Mouse (Mus musculus): ENCODE measurements around the gene Rbpj.
A peak's percentile ranks its signal among the peaks of the same experiment; 100 is the strongest.

The Rbpj gene

DNA sequence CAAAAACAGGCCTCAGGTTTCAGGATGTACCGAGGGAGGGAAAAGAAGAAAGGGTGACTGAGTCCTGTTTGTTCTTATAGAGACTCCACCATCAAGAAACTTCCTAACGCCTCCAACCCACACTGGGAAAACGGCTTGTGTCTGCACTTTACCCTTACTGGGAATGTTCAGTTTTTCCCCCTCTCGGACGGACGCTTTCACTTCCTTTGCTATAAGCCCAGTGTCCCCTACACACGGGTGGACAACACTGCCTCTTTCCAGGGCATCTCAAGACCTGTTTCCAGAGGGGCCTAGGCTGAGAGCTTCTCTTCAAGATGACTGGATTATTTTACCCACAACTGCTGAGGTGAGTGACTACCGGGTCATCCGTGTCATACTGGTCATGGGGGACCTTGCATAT lies at the start of gene Rbpj:
TSS of gene Rbpj (plus strand) at position 270 of the 400 bp plus-strand sequence.
- no peak for DNase-seq (ENCODE audit: low read depth)

DNA sequence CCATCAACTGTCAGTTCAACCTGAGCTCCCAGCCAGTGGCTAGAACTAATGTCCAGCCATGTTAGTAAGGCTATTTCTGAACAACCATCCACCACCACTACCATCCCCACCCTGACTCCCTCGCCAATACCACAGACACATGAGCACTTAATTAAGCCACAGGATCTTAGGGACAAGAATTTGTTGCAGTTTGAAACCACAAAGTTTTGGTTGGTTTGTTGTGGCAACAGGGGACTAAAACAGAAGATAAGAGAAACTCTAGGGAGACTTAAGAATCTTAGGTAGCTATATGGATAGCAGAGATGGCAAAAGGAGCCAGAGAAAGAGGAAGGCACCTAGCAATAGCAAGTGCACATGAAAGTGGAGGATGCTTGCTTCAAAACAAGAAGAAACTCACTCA lies 45.2 kb upstream of the Rbpj start:
- DNase-seq (ENCODE audit: low read depth), result peak; percentile 53

DNA sequence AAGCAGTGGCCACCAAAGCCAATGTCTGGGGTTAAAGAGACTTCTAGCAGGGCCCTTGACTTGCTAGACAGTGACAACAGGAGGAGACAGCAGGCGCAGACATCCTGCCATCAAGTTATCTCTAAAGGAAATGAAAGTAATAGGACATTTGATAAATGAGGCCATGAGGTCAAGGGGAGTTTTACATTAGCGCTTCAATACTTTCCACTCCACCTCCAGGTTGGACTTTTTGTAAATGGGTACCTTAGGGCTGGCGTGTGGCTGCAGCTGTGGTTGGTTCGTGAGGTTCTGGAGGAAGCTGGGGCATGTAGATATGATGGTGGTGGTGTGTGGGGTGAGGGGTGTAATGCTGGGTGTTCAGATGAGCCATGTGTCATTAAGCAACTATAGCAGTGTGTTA lies 44.7 kb upstream of the Rbpj start:
- peak; percentile 57 for DNase-seq (ENCODE audit: low read depth)

DNA sequence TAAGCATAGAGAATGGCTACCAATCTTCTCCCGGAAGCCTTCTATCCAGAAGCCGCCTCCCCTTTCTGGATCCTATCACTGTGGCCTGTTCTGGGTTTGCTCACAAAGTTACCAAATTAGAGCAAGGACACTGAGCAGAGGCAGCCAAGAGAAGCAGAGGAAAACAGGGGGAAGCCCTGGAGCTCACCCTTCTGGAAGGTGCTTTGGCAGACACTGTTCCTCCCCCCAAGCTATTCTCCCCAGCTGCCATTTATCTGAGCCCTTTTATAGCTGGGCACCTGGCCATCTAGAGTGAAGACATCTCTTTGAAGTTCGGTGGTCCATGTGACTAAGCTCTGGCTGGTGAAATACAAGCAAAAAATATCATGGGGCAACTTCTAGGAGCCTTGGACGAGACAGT lies 38.5 kb upstream of the Rbpj start:
- DNase-seq (ENCODE audit: low read depth), result no peak

DNA sequence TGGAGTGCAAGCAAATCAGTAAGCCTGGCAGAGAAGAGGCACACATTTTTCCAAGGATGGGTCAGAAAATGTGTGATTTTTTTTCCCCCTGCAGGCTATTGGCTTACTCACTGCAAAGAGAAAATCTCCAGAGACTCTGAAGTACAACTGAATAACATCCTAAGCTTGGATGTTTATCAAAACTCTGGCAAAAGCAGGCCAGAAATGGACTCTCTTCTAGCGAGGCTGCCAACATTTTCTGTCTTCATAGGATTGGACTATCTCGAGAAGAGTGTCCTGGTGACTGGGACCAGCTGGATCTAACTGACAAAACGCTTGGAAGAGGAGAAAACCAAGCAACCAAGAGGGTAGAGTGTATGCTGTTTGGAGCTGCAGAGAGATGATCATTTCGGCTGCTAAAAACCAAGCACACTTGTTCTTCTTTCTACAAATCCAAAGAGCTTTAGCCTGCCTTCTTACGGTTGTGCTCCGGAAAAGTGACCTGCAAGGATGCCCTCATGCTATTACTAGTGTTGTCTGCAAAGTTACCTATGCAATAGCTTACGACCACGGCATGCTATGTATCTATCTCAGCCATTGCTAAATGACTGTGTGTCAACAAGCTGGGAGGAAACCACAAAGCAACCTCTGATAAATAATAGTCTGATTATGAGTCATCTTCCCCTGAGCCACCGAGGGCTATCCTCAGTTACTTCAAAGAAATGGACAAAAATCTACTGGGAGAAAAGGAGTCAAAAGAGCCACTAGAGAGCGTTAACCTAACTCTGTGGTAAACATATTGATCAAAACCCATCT lies 36.1 kb upstream of the Rbpj start:
- DNase-seq (ENCODE audit: low read depth), result peak; percentile 53

DNA sequence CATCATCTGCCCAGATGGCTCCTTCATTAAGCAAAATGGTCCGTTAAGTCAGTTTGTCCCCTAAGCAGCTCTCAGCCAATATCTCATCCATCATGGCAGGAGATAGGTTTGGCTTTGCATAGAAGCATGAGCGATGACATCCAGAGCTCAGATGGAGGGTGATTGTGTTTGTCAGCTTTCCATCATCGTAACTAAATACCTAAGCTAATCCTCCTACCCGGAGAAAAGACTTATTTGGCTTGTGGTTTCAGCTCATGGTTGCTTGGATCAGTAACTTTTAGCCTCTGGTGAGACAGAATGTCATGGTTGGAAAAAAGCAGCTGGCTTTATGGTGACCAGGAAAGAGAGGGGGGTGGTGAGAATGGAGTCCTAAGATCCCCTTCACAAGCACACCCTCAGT lies 33.5 kb upstream of the Rbpj start:
- DNase-seq (ENCODE audit: low read depth), result no peak

DNA sequence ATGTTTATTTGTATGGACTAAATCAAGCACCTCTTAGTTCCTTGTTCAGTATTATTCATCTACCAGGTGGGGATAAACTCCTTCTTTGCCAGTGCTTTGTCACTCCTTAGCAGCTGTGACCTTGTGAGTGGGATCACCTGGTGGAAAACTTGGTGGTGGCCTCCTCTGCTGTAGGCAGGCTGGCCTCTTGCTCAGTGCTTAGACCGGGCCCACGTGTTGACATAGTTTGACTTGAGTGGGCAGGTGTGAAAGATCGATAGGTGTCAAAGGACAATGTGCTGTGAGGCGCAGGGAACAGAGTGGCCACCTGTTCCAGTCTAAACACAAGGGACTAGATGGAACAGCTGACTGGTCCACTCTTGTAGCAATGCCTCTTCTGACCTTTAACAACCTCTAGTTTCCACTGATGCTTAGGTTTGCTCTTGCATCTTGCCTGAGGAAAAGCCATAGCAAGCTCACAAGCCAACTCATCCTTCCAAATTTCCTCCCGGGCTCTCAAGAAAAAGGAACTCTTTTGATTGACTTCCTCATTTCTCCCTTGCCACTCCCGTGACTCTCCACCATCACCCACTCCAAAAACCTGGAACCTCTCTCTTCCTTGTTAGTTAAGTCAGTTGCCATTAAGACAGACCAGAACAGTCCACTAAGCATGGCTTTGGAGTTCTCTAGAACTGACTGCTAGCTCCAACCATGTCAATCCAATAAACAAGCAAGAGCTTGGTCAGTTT lies 28.9 kb upstream of the Rbpj start:
- DNase-seq (ENCODE audit: low read depth), result no peak

DNA sequence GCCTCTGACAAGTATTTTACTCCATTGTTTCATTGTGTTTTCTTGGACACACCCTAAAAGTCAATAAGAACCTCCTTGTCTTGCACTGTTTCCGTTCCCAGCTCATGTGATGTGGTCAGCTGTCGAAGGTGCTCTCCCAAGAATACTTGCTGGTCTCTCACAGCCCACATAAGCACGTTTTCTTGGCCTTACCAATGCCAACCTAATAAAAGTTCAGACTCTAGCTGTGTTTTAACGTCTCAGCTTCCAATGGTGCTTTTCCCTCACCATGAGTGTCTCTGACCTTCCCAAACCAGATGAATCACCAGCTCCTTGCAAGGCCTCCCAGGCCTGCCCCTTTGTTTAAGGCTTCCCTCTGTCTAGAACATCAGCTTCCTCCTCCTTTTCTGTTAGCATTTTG lies 28.2 kb upstream of the Rbpj start:
- no peak for DNase-seq (ENCODE audit: low read depth)

DNA sequence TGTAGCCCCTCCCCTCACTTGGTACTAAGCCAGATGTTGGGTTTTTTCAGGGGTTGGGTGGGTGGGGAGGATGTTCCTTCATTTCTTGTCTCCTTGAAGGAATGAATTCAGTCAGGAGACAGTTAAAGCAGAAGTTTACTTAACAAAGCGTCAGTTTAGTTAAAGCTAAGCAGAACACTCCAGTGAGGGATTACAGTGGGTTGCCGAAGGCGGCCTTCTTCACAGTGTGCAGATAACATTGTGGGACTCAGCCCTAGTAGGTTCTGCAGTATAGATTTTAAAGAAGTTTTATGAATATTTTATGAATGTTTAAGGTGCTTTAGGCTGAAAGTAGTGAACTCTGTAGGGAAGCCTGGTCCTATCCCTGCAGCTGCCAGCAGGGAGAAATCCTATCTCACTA lies 27.7 kb upstream of the Rbpj start:
- DNase-seq (ENCODE audit: low read depth), result no peak

DNA sequence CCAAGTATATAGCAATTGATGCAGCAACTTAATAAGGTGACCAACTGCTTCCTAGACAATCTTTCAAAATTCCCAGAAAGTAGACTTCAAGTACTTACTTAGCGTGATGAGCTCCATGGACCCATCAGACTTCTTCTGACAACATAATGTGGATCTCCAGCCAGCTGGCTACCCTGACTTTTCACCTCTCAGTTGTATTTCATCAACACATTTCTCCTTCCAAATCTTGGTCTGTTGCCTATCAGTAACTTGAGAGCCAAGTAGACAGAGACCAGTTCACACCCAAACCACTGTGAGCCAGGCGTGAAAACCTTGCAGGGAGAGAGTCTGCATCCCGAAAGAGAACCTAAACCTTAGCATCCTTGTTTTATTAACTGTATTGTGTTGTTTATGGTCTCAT lies 26.3 kb upstream of the Rbpj start:
- no peak for DNase-seq (ENCODE audit: low read depth)

DNA sequence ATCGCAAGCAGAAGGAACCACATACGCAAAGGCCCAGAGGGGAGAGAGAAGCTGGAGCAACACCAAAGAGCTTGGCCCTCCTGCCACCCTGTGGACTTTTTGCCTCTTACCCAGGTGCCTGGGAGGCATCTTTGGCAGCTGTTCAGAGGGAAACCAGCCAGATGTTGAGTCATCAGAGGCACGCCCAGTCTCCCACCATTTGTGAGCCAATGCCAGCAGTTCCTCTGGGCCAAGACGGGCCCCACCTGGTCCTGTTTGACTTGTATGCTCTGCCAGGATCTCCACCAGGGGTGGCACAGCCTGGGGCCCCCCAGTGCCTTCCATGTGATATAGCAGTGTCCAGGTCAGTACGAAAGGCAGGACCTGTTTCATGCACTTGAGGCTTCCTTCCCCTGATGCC lies 21.9 kb upstream of the Rbpj start:
- DNase-seq (ENCODE audit: low read depth), result no peak

DNA sequence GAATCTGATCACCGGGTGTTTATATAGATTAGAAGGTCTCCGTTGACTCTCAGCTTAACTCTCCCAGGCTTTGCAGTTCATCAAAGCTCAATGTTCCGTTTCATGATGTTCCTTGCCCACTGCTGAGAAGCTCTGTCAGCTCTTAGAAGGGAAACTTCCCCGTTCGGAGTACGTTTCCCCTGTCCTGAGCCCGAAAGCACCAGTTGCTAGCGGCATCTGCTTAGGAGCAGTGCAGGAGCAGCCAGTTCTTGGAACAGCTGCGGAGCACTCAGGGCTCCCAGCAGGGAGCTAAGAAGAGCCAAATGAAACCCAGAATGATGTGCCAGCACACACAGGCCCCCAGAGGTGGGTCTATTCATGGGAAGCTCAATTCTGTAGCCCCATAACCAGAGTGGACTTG lies 15.0 kb upstream of the Rbpj start:
- no peak for DNase-seq (ENCODE audit: low read depth)

DNA sequence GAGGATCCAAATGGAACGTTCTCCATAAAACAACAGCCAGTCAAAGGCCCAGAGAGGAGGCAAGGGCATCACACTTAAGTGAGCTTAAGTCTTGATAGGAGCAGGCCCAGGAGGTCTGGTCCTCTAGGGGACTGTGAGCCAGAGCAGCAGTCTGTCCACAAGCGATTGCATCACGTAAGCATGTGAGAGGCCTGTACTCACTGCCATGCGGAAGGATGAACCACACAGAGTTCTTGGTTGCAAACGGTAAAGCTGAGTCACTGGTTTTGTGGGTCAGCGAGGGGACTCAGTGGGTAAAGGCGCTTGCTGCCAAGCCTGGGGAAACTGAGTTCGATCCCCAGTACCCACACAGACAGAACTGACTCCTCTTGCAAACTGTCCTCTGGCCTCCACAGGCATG lies 14.1 kb upstream of the Rbpj start:
- DNase-seq (ENCODE audit: low read depth), result no peak

DNA sequence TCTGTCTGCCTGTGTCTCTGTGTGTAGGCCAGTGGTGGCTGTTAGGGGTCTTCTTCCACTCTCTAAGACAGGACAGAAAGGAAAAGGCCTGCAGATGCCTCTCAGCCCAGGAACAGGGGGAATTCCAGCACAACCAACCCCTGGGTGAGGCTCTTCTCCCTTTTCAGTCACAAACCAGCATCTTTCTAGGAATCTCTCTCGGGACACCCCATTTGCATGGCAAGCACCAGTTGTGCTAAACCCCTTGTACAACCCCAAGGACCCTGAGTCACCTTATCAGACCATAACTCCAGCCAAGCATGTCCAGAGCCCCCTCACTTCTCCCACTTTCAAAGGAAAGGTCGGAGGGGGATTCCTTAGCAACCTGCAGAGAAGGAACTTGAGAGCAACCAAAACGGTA lies 13.0 kb upstream of the Rbpj start:
- no peak for DNase-seq (ENCODE audit: low read depth)

DNA sequence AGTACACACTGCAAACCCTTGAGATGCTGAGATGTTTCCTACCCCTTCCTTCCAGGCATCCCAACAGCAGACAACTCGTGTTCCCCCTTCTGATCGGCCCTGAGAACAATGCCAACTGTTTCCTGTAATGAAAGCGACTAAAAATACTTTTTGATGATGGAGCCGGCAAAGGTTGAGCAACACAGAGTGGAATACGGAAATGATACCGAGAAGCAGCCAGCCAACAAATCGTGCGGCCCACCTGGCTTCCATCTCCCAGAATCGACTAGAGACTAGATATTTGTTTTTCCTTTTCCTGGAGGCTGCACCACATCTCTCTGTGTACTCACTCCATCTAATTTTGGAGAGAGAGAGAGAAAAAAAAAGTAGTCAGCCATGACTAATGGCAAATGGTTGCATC lies 11.2 kb upstream of the Rbpj start:
- DNase-seq (ENCODE audit: low read depth), result no peak

DNA sequence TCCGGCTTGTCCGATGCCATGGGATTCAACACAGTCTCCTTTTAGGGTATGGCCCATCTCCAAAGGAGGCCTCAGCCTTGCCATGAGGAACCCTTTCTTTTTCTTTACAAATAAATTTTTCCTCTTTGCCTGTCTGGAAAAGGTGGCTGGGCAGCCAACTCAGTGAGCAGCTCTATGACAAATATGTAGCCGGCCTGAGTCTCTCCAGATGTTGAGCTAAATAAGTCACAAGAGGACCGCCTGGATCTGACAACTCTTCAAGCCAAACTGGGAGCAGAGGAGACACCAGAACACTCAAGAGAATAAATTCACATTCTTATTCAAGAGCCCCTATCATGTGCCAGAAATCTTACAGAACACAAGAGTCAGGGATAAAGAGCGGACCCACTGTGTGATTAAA lies 10.5 kb upstream of the Rbpj start:
- no peak for DNase-seq (ENCODE audit: low read depth)

DNA sequence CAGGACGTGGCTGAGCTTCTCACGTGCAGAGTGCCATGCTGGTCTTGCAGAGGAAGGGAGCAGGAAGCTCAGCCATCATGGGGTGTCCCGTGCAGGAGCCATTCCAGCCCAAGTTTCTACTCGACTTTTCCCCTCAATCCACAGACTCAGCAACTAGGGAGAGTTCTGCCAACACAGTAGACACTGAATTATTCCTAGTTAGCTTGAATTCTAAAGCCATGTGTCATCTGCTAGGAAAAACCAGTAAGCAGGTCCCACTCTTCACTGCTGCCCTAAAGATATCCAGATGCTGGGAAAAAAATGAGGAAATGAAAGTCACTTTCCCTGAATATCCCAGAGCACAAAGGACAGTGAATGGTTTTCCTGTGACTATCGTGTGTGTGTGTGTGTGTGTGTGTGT lies 5.8 kb upstream of the Rbpj start:
- DNase-seq (ENCODE audit: low read depth), result no peak

DNA sequence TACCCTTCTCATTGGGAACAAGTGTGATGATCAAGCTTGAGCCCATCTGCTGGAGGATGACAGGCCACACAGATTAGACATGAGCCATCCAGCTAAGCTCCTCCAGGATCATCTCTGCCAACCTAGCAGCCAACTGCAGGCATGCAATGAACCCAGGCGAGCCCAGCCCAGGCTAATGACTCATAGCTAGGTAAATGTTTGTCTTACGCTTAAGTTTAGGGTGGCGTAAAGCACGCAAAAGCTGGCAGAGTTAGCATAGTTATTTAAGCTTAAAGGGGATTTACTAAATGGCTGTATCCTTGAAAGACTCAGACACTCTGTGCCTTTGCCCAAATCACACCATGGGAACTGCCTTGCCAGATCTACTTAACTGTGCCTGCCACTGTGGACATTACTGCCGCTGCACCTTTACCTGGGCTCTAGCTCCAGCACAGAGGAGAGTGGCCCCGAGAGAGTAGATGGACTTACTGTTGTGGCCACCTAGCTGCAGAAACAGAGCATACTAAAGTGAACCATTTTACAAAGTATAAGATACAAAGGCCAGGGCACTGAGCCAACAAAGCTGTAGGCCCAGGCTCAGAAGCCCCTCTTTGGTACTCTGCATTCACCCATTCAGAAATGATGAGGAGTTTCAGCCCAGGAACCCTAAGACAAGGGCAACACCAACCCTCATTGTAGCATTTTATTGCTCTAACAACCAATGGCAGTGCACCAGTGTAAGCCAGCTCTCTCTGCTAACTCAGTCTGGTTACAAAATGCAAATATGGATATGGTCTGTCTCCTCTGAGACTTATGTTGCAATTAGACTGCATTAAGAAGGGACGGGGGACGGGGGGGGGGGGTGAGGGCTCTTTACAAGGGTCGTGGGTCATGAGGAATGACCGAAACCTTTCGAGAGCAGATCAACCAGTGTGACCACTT lies 2.6 kb upstream of the Rbpj start:
- DNase-seq (ENCODE audit: low read depth), result no peak

DNA sequence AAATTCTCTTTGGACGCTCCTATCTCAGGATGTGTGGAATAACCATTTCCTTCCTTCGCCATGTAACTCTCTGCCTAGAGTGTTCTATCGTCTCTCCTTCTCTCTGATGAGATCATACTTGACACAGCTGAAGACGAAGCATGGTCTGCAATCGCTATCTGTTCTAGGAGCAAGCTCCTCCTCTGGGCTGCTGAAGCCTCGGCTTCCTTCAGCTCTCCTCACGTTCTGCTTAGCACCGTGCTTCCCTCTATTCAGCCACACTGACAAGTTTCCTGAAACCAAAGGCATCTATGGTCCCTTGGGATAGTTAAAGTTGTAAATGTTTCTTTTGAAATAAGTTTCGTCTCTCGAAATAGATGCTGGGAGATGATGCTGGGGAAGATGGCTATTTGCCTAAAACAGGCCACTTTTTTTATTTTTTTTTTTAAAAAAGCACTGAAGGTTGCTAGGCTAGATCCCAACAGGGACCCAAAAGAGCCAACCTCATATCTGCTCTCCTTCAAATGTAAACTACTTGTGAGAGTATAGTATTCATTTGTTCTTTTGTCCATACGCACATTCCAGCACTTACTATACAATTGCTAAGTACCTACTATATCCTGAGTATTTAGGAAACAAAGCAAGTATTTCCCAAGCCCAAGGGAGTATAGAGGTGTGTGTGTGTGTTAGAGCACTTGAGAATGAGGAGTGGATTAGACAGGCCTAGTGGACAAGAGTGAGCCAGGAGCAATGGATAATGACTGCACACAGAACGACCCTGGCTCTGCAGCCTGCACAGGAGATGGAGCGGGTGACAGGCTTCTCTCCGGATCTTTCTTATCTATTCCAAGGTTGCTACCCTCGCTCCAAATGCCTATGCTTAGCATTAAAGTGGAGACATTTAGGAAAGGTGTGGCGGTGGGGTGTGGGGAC lies 726 bp downstream of the Rbpj start:
- no peak for DNase-seq (ENCODE audit: low read depth)

DNA sequence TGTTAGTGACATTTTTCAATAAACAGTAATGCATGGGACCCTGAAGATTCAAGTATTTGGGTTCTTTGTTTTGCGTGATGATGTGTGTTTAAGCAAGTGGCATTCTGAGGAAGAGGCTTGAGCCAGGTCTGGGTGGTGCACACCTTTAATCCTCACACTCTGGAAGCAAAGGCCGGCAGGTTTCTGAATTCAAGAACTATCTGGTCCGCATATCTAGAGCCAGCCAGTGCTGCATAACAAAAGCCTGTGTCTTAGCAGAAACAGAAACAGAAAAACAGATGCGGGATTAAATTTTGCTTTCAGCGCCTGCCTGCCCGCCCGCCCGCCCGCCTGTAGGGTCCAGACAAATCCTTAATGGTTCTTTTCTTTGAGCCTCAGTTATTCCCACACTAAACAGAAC lies 1.6 kb downstream of the Rbpj start:
- DNase-seq (ENCODE audit: low read depth), result no peak

DNA sequence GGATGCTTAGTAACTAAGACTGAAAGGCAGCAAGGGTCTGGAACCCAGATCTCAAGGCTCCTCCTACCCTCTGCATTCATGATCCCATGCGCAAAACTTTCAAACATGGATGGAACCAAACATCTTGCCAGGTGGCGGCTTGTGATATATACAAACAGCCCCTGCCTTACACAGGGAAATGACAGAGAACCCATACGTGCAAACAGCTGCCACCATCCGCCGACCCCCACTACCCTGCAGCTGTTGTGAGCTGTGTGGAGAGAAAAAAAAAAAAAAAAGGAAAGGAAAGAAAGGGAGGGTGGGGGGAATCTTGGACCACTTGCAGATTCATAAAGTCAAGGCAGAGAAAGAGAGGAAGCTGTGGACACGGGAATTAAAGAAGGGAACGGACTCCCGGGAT lies 2.4 kb downstream of the Rbpj start:
- DNase-seq (ENCODE audit: low read depth), result no peak

All from induced T-regulatory cell, adult 2 months (primary cell).